Mouse (Mus musculus): ENCODE data around the gene Gdpd3.
"Not testable (repeated sequence)": the region's sequence is repeated elsewhere in the genome, so short reads cannot be mapped to it uniquely, and the experiment has no call there.

The Gdpd3 gene

DNA sequence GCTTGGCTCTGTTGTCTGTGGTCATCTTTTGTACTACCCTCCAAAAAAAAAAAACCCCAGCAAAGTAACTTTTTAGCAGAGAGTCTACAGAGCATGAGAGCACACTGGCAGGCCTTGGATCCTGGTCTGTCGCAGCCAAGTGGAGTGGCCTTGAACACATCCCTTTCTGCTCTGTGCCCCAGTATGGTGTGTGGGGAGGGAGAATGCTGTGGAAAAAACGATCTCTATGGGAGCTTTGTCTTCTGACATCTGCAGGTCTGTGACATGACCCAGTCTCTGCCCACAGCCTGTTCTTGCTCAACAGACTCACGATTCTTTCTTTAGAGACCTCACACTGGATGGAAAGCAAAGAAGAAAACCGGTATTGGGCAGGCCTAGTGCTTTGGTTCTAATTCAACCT is 5.2 kb upstream of the Gdpd3 start:
- no peak for DNase-seq (ENCODE audit: low read depth)

DNA sequence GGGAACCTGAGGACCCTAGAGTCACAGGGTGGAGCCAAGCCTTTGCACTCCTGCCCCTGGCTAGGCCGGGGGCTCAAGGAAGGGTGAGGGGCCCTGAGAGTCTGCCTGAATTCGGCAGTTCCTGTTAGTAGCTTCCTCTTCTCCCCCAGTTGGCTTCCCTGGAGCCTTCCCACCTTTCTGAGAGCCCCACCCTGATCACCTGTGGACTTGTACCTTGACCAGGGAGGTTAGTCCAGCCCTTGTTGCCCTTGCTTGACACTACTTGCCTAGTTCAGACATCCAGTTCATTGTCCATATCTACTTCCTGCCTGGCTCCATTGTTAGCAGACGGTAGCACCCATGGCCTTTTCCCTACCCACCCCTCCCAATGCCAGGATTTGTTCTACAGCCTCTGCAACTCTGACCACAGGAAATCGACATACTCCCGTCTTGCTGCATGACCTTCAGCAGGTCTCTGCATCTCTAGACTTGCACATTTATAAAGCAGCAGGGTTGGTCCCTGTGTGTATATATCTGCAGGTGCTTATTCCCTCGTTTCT is 4.5 kb upstream of the Gdpd3 start:
- no peak for DNase-seq (ENCODE audit: low read depth)

DNA sequence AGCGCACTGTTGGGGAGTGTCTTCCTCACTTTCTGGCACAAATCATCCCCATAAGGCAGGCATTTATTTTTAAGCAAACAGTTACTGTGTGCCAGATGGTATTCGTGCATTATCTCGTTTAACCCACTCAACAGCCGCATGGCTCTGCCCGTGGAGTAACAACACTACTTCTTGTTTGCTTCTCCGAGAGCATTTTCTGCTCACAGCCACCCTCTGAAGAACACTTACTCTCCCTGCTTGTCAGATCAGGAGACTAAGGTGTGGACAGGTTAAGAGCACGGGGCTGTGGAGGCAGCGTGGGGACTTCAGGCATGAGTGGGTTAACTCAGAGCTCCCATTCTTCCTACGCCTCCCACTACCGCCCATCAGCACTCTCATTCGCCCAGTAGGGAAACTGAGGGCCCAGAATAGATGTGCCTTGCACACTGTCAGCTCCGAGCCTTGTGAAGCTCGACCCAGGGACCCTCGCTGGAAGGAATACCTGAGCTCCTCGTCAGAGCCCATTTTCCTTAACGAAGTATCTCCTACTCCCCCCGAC is 3.6 kb upstream of the Gdpd3 start:
- no peak for DNase-seq (ENCODE audit: low read depth)

DNA sequence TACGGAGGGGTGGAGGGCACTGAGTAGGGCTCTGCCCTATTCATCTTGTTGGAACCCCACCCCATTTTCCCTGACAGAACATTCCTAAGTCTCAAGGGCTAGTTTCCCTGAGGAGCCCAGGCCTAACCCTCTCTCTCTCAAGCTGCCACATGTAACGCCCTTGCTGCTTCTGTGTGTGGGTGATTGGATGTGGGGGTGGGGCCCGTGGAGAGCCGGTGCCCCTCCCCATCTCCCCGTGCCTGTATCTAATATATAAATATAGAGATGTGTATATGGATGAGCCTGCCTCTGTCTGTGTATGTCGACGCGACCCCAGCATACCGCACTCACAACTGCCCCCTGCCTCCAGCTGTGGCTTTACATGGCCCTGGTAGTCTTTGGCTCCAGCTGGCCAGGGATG is 594 bp upstream of the Gdpd3 start:
- DNase-seq (ENCODE audit: low read depth): no peak

DNA sequence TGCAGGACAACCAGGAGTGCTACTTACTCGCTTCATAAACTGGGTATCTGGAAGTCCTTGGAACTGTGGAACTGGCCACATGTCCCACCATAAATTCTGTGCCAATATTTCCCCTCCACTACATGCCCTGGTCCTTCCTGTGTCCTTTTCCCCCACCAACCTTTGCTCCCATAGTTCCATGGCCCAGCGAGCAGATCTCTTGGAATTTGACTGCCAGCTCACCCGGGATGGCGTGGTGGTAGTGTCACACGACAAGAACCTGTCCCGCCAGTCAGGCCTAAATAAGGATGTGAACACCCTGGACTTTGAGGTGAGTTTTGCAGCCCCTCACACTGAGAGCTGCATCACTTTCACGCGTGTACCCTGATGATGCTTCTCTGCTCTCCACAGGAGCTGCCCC is 867 bp downstream of the Gdpd3 start:
- no peak for DNase-seq (ENCODE audit: low read depth)

DNA sequence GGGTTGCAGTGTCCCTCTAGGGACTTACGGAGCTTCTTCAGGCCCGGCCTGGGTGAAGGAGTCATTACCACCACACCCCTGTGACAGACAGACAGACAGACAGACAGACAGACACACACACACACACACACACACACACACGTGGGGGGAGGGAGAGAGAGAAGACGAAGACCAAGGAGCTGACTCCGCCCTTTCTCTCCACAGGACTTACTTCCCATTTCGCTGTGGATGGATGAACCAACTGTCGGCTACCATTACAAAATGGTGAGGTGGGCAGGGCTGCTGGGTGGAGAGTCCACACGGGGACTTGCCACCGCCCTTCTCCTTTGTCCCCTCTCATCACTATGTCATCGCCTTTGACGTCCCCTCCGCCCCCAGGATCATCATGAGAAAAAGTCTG is 4.7 kb downstream of the Gdpd3 start:
- DNase-seq (ENCODE audit: low read depth): no peak

DNA sequence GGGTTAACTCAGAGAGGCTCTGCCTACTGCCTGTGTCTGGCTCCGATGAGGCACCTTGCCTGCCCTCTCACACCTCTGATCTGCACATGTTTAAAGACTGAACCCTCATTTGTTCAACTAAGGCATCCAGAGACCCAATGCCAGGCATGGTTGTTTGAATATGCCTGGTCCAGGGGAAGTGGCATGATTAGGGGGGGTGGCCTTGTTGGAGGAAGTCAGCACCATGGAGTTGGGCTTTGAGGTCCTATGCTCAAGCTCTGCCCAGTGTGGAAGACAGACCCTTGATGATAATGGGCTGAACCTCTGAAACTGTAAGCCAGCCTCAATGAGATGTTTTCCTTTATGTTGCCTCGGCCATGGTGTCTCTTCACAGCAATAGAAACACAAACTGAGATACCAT is 7.2 kb downstream of the Gdpd3 start:
- DNase-seq (ENCODE audit: low read depth): no peak

DNA sequence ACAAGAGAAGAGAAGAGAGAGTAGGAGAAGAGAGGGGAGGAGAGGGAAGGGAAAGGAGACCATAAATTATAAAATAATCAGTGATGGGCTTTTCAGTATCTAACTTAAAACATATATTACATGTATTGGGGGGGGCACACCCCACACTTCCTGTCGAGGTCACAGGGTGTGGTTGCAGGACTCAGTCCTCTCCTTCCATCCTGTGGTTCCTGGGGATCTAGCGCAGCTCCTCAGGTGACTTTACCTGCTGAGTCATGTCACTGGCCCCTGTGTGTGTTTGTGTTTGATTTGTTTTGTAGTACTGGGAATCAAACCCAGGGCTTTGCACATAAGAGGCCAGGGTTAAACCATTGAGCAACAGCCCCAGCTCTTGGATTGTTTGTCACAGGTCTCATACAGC is 8.3 kb downstream of the Gdpd3 start:
- DNase-seq (ENCODE audit: low read depth): peak; percentile 49

DNA sequence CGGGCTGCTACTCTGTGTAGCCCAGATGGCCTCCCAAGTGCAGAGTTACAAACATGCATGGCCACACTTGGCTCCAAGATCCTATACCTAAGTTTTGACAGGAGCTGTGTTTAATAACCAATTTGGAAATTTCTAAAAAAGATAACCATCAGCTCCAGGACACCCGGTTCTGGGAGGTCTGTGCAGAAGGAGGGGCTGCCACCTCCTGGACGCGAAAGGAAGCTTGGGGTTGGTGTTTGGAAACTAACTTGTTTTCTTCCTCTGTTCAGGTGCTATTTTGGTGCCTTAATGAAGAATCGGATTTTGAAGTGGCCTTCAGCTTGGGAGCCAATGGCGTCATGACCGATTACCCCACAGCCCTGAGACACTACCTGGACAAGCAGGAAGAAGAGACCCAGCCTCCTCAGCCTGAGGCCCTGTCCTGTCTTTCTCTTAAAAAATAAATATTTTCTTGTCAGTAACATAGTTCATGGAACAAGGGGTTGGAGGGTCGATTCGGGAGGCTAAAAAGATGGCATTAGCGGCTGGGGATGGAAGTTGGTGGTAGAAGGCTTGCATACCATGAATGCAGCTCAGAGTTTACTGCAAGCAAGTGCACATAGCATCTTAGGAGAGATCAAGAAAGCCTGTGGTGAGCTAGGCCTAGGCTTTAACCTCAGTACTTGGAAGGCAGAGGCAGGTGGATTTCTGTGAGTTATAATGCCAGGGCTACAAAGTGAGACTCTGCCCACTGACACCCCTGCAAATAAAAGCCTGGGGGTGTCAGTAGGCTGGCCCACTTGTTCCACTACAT is 9.2 kb downstream of the Gdpd3 start:
- peak; percentile 48 for DNase-seq (ENCODE audit: low read depth)

DNA sequence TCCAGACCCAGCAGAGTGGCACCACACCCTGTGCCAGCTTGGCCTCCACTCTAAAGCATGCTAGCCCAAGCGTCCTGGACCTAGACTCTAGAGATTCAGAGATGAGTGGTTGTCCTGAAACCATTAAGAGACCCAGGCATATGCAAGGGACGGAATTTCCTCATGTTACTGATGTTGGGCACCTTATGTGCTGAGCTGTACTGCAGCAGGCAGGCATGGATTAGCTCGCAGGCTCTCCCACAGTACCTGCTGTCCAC is 9.8 kb downstream of the Gdpd3 start:
- no peak for DNase-seq (ENCODE audit: low read depth)

DNA sequence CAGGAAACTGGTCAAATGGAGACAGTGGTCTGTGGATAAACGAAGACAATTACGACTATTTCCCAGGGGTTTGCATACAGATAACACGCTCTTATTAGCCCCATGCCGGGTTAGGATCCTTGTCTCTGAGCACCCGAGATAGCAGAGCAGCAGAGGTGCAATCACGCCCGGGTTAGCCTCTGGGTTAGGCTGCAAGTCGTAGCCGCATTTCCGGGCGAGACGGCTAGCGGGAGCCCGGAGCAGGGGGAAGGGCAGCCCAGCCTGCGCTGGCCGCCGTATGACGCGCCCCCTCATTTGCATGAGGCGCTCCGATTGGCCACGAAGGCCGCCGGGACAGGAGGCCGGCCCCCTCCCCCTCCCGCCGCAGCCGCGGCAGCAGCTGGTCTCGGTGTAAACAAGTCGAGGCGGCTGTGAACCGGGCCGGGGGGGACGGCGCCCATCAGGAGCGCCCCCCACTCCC is 10.5 kb downstream of the Gdpd3 start, which contains the start of gene Ypel3:
Gene Ypel3, plus strand, starts transcription at position 358 of the 460 bp plus-strand sequence.
- peak; percentile 93 for DNase-seq (ENCODE audit: low read depth)

DNA sequence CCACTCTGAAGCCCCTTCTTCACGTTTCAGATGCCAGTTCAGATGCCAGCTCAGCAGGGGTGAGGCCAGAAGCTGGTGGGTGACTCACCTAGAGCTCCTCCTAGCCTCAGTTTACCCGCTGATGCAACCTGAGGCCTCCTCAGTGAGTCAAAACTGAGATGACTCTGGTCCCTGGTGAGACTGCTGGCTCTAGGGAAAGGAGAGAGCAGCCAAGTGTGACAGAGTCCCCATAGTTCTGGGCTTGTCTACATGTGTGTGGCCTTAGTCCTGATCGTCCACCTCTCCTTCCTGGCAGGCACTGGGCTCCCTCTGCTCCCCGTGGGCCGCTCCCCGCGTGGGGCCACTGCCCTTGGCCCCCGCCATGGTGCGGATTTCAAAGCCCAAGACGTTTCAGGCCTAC is 11.3 kb downstream of the Gdpd3 start:
- peak; percentile 41 for DNase-seq (ENCODE audit: low read depth)

DNA sequence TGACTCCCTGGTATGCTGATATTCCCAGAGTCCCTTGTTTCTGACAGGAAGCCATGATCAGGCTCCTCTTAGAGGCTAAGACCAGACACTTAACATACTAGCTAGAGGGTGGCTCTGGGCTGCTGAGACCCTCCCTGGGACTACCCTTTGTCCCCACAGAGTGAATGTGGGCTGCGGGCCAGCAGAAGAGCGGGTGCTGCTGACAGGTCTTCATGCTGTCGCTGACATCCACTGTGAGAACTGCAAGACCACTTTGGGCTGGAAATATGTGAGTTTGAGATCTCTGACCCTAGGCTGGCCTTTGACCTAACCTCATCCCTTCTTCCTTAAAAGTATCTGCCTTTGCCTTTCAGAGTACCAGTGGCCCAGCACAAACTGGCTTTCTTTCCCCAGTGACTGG is 12.0 kb downstream of the Gdpd3 start:
- no peak for DNase-seq (ENCODE audit: low read depth)

DNA sequence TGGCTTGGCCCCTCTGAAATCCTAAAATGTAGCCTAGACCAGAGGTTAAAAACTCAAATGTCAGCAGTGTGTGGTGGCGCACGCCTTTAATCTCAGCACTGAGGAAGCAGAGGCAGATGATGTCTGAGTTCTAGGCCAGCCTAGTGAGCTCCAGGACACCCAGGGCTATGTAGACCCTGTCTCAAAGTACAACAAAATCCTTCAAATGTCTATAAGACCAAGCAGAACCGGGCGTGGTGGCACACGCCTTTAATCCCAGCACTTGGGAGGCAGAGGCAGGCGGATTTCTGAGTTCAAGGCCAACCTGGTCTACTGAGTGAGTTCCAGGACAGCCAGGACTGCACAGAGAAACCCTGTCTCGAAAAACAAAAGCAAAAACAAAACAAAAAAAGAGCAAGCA is 13.0 kb downstream of the Gdpd3 start:
- not testable (repeated sequence) for DNase-seq (ENCODE audit: low read depth)

DNA sequence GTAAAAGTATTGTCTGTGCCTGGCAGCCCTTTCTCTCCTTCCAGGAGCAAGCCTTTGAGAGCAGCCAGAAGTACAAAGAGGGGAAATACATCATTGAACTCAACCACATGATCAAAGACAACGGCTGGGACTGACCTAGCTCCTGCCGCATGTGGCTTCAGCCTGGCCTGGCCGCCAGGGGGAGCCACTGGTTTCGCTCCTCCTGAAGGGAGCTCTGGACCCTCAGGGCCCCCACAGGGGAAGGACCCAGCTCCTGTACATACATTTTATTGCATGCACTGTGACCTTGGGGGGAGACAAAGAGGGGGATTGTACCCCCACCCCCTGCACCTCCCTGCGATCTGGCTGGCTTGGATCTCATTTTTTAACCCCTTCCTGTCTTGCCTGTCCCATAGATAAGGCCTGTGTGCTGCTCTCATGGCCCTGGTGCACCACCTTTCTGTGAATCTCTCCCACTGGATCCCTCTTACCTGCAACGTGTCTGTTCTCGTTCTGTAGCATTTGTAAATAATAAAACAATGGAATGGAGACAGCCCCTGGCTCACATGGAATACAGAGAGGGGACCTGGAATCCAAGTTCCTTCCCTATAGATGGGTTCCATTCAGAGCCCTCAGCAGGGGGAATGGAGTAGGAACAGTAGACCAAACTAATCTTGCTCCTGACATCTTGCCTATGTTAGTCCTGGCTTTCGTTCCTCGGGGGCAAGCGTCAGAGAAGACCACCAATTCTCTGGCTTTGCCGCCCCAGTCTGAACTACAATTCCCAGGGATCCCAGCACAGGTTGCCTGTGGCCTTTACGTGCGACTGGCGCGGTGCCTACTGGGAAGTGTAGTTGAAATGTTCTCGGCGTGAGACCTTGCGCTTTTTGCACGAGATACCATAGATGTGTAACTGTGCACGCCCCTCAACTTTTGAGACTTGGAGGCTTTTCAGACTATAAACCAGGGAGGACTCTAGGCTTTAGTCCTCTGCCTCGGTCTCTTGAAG is 14.1 kb downstream of the Gdpd3 start:
- peak; percentile 88 for DNase-seq (ENCODE audit: low read depth)

DNA sequence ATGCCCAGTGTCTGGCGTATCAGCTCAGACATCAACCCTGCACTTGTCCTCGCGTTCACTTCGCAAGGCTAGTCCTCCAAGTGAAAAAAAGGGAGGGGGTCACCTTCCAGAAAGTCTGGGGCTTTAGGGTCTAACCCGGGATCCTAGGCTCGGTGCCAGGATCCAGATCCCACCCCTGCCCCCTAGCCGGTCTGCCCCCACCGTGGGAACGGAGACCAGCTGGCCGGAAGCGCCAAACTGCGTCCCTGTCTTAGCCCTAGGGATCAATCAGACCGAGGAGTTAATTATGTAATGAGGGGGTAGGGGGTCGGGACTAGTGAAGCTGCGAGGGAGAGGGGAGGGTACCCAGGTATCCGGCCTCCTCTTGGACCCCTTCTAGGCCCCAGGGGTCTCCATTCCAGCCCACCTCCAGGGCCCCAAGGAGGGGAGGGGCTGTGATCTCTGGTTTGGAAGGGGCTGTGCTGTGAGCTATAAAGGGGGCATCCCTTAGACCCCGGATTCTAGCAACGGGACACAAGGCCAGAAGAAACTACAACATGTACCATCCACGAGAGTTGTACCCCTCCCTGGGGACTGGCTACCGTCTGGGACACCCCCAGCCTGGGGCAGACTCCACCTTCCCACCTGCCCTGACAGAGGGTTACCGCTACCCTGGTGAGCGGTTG is 15.0 kb downstream of the Gdpd3 start, which contains the start of gene Tbx6:
Gene Tbx6, plus strand, starts transcription at position 513 of the 665 bp plus-strand sequence.
- no peak for DNase-seq (ENCODE audit: low read depth)

DNA sequence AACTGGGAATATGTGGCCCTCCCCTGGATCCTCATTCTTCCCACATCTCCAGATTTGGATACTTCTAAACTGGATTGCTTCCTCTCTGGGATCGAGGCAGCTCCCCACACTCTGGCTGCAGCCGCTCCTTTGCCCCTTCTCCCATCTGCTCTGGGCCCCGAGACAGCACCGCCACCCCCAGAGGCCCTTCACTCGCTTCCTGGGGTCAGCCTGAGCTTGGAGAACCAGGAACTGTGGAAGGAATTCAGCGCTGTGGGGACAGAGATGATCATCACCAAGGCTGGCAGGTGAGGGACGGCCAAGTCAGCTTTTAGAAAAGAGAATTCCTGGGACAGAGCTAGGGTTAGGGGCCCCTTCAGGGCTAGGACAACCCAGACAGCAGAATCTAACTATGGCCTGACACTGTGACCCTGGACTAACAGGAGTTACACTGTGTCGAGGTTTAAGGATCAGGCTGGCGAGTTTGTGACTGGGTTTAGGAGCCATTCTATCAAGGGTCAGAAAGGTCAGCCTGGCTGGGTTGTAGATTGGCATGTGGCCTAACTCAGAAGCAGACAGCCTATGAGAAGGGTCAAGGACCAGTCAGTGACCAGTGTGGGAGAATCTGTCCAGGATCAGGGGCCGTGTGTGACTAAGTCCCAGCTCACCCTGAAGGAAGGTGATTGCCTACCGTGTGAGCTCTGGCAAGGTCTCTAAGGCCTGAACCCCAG is 15.7 kb downstream of the Gdpd3 start:
- DNase-seq (ENCODE audit: low read depth): no peak

DNA sequence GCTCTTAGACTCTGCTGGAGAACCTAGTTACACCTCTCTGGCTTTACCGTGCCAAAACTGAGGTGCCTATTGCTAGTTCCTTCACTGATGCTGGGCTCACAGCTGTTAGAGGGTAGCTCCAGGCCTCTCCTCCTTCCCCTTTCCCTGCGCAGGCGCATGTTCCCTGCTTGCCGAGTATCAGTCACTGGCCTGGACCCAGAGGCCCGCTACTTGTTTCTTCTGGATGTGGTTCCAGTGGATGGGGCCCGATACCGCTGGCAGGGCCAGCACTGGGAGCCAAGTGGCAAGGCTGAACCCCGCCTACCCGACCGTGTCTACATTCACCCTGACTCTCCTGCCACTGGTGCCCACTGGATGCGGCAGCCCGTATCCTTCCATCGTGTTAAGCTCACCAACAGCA is 16.6 kb downstream of the Gdpd3 start:
- DNase-seq (ENCODE audit: low read depth): no peak

DNA sequence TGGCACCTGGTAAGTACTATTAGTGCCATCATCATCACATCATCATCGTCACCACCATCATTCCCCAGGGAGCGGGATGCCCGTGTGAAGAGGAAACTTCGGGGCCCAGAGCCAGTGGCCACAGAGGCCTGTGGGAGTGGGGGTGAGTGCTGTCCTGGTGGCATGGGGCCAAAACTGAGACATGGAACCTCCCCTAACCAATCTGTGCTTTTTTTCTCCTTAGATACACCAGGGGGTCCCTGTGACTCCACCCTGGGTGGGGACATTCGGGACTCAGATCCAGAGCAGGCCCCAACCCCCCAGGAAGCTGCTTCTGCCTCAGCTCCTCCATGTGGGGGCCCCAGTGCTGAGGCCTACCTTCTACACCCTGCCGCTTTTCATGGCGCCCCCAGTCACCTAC is 18.3 kb downstream of the Gdpd3 start:
- DNase-seq (ENCODE audit: low read depth): no peak

DNA sequence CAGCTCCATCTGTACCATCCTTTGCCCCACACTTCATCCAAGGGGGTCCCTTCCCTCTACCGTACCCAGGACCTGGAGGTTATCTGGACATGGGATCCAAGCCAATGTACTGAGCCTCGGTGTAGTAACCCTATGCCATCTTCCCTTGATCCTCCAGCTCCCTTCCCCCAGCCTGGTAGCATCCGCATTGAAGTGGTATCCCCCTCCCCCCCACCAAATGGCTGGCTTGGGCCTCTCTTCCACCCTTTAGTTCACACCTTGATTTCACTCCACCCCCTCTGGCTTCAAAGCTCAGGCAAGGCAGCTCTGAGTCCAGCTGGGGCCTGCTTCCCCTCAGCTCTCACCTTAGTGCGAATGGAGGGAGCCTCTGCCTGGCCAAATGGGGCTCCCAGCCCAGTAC is 18.9 kb downstream of the Gdpd3 start:
- no peak for DNase-seq (ENCODE audit: low read depth)

DNA sequence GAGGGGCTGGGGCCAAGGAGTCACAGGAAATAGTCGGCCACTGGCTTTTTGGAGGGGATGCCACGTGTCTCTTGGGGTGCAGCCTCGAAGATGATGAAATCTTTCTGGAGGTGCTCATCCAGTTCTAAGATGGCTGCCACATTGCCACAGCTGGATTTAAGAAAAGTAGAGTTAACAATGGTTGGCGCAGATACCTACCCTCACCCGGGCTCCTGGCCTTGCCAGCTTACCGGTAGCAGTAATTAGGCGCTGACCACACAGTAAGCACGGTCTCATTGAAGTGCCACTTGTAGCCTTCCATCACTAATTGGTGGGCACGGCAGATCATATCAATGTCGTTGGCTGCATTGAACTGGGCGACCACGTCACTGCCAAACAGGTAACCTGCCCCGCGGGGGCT is 20.0 kb downstream of the Gdpd3 start:
- no peak for DNase-seq (ENCODE audit: low read depth)

All from naive thymus-derived CD4-positive, alpha-beta T cell, adult 2 months (primary cell).